Mouse (Mus musculus): ENCODE measurements around the gene Ttc30a2. TPM values are rescaled to one million over a fixed set of nuclear protein-coding genes. Genes with fewer than 3 reads are reported as not detected.

Gene Ttc30a2
- not detected for polyA plus RNA-seq (2017; shearing (Covaris generic))

GRCm38 (mm10) chr2:75977752-75978368 is at the start of gene Ttc30a2:
Ttc30a2 (minus strand) TSS chr2:75978170.

GRCm38 (mm10) chr2:75981440-75982081 is 3.6 kb upstream of the Ttc30a2 start, which contains the start of gene Ttc30a1:
Ttc30a1 (minus strand) TSS chr2:75981967.

GRCm38 (mm10) chr2:75938117-75939063 is 39.6 kb downstream of the Ttc30a2 start, which contains the start of gene Ttc30b:
Ttc30b (minus strand) TSS chr2:75938585.

Other genes starting within 250 kb of the Ttc30a2 start
- 14.0 TPM for gene Agps, start 146.0 kb downstream of the Ttc30a2 start, polyA plus RNA-seq (2017; shearing (Covaris generic))
- gene Ttc30b, start 39.6 kb downstream of the Ttc30a2 start, polyA plus RNA-seq (2017; shearing (Covaris generic)) = 3.3 TPM
- 1.4 TPM for gene Ttc30a1, start 3.8 kb upstream of the Ttc30a2 start, polyA plus RNA-seq (2017; shearing (Covaris generic))